Mouse (Mus musculus) midbrain, embryonic 16.5 days (tissue): Measurements from ENCODE around the gene Zbtb3. TPM values are rescaled to one million over a fixed set of nuclear protein-coding genes. Genes with fewer than 3 reads are reported as not detected.
A peak's percentile ranks its signal among the peaks of the same experiment; 100 is the strongest.
"Not testable (repeated sequence)": the region's sequence is repeated elsewhere in the genome, so short reads cannot be mapped to it uniquely, and the experiment has no call there.

Experiments
- ATAC-seq: fragments of 200-750 bp; cut with Nextera tagmentation; 2 replicates; pipeline ENCODE4 v1.8.0; 2017; ENCODE audit warnings: moderate TSS enrichment
- H3K27ac ChIP-seq: fragments of 300-500 bp; sonication (generic); 2 replicates; pipeline ENCODE4 v1.5.1; 2014; ENCODE audit warnings: mild to moderate bottlenecking, low read length, mixed read lengths
- H3K27me3 ChIP-seq: fragments of 300-500 bp; sonication (generic); 2 replicates; pipeline ENCODE4 v1.6.1; 2014; ENCODE audit warnings: low read depth, low read length, mixed read lengths; ENCODE audit not compliant: control insufficient read depth, insufficient read depth
- H3K36me3 ChIP-seq: fragments of 300-500 bp; sonication (generic); 2 replicates; pipeline ENCODE4 v1.6.1; 2014; ENCODE audit warnings: mild to moderate bottlenecking, low read length, moderate library complexity, mixed read lengths; ENCODE audit not compliant: control insufficient read depth, insufficient read depth
- H3K4me1 ChIP-seq: fragments of 300-500 bp; sonication (generic); 2 replicates; pipeline ENCODE4 v1.6.1; 2014; ENCODE audit warnings: mild to moderate bottlenecking, low read length, mixed read lengths; ENCODE audit not compliant: control insufficient read depth, insufficient read depth
- H3K4me2 ChIP-seq: fragments of 300-500 bp; sonication (generic); 2 replicates; pipeline ENCODE4 v1.6.1; 2014; ENCODE audit warnings: mild to moderate bottlenecking, low read length, mixed read lengths
- H3K4me3 ChIP-seq: fragments of 300-500 bp; sonication (generic); 2 replicates; pipeline ENCODE4 v1.5.1; 2014; ENCODE audit warnings: low read depth, mild to moderate bottlenecking, low read length, moderate library complexity, mixed read lengths
- H3K9ac ChIP-seq: fragments of 300-500 bp; sonication (generic); 2 replicates; pipeline ENCODE4 v1.6.1; 2014; ENCODE audit warnings: low read depth, low read length, mixed read lengths
- H3K9me3 ChIP-seq: fragments of 300-500 bp; sonication (generic); replicated peaks from 2 replicates; pipeline ENCODE4 v1.6.1; 2014; ENCODE audit warnings: mild to moderate bottlenecking, low read length, mixed read lengths; ENCODE audit not compliant: control insufficient read depth, poor library complexity, severe bottlenecking
- WGBS: fragments of 180-500 bp; shearing (Covaris S2); extraction: QIAGEN DNeasy Blood & Tissue Kit; methylation state at CpG from one replicate; pipeline ENCODE4 v1.1.7; 2014; 5-methylcytosine and 5-hydroxymethylcytosine counted together
- polyA plus RNA-seq: library from polyadenylated mRNA; unstranded; fragments of >200 nt; fragmentation: Nextera tagmentation; extraction: Ambion mirVana; gene quantifications from 2 replicates; pipeline ENCODE4 v1.2.1, GENCODE M21; 2015

Gene Zbtb3
- polyA plus RNA-seq, 1 experiment from 2014 or later: 7.6 TPM

DNA sequence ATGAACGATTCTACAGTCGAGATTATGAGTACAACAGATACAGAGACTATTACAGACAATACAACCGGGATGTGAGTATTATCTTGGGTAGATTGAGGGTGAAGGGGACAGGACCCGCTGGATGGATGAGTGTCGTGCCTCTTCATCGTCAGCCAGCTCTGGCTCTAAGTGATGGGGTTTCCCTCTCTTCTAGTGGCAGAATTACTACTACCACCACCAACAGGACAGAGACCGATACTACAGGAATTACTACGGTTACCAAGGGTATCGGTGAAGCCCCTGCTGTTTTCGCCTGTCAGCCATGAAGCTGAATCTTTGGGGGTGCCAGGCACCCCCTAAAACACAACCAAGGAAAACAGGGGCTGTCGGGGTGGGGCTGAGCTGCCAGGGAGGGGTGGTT lies 28.9 kb downstream of the Zbtb3 start:
- Histone ChIP-seq H3K27me3 (no peaks in the 10 kb centered on the region), H3K9ac (no peak overlapping the region), H3K36me3 (peaks cover 53% of the 10 kb centered on the region), H3K27ac (no peak overlapping the region), H3K9me3 (no peaks in the 10 kb centered on the region), H3K4me1 (no peaks in the 10 kb centered on the region), H3K4me2 (no peak overlapping the region), H3K4me3 (no peak overlapping the region)
- ATAC-seq: no peak
- WGBS: 77% methylated on average over 11 of the region's 11 CpGs

DNA sequence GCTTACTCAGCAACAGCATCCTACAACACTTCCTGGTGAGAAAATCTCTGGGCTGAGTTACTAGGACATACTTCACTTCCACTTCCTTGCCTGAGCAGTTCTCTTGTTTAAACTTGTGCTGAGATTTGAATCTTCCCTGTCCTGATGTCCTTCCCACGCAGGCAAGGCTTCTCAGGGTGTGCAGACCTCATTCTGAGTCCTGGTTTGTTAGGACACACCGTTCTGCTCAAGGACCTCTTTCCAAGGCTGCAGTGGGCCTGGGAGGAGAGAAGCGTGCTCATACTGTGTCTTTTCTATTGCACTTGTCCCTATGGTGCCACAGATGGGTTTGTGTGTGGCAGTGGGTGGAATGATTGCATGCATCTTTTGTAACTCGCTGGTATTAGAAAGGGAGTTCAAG lies 30.6 kb downstream of the Zbtb3 start:
- no peak for ATAC-seq
- WGBS: 92% methylated on average over 4 of the region's 4 CpGs

DNA sequence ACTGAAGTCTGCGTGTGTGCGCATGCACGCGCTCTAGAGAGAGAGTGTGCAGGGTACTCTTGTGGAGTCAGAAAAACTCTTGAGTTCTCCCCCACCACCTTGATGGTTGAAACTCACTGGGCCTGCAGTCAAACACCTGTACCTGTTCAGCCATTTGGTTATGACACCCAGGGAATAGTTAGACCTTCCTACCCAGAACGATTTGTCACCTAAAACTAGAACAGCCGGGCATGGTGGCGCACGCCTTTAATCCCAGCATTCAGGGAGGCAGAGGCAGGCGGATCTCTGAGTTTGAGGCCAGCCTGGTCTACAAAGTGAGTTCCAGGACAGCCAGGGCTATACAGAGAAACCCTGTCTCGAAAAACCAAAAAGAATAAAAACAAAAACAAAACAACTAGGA lies 34.0 kb downstream of the Zbtb3 start:
- not testable (repeated sequence) for H3K4me3 ChIP-seq

More for the DNA sequence above, 30.6 kb downstream of the Zbtb3 start:
- H3K27me3 ChIP-seq: no peaks in the 10 kb centered on the region
- no peak overlapping the region for H3K9ac ChIP-seq
- no peaks in the 10 kb centered on the region for H3K9me3 ChIP-seq
- no peak overlapping the region for H3K4me3 ChIP-seq
- H3K27ac ChIP-seq: no peak overlapping the region
- no peak overlapping the region for H3K4me2 ChIP-seq
- no peaks in the 10 kb centered on the region for H3K4me1 ChIP-seq
- H3K36me3 ChIP-seq: peaks cover 42% of the 10 kb centered on the region

DNA sequence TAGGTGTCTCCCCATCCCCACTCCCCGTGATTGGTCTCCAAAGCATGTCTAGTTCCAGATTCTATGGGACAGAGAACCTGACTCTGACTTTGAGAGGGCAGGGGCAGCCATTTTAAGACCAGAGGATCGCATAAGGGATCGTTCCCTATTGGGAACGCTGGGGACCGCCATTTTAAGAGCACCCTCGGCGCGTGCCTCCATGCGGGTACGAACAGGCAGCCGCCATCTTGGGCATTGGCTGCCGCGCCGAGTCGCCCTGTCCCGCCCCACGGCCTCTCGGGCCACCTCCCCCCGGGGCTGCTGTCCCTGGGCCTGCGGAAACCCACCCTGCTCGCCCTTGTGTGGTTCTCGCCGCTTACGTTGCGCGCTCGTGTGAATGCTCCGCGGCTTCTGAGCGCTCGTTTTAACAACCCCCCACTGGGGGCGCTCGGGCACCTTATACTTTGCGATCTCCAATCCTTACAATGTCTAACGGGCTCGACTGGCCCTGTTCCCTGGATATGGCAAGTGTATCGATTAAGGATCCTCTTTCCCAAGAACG lies 35.0 kb downstream of the Zbtb3 start, which contains the start of gene Bscl2:
Gene Bscl2, plus strand, starts transcription at position 217 of the 541 bp plus-strand sequence.
- under 1% methylated on average over 35 of the region's 38 CpGs for WGBS
- H3K4me3 ChIP-seq: peak within 1 kb of the TSS; percentile 67
- no peaks in the 10 kb centered on the region for H3K27me3 ChIP-seq
- H3K4me1 ChIP-seq: peaks cover 11% of the 10 kb centered on the region
- peak within 1 kb of the TSS; percentile 87 for H3K4me2 ChIP-seq
- peak within 1 kb of the TSS; percentile 92 for H3K9ac ChIP-seq
- ATAC-seq: peak; percentile 52
- no peaks in the 10 kb centered on the region for H3K9me3 ChIP-seq
- H3K36me3 ChIP-seq: peaks cover 18% of the 10 kb centered on the region
- H3K27ac ChIP-seq: peak within 1 kb of the TSS; percentile 95

More for the DNA sequence above, 34.0 kb downstream of the Zbtb3 start:
- H3K27me3 ChIP-seq, H3K4me1 ChIP-seq, H3K9ac ChIP-seq, H3K9me3 ChIP-seq, ATAC-seq: not testable (repeated sequence)
- Histone ChIP-seq H3K27ac (peak overlapping the region; percentile 0; the same call in 1 of the 2 replicates), H3K4me2 (peak overlapping the region; percentile 87), H3K36me3 (peaks cover 20% of the 10 kb centered on the region)
- 97% methylated on average over 10 of the region's 10 CpGs for WGBS

DNA sequence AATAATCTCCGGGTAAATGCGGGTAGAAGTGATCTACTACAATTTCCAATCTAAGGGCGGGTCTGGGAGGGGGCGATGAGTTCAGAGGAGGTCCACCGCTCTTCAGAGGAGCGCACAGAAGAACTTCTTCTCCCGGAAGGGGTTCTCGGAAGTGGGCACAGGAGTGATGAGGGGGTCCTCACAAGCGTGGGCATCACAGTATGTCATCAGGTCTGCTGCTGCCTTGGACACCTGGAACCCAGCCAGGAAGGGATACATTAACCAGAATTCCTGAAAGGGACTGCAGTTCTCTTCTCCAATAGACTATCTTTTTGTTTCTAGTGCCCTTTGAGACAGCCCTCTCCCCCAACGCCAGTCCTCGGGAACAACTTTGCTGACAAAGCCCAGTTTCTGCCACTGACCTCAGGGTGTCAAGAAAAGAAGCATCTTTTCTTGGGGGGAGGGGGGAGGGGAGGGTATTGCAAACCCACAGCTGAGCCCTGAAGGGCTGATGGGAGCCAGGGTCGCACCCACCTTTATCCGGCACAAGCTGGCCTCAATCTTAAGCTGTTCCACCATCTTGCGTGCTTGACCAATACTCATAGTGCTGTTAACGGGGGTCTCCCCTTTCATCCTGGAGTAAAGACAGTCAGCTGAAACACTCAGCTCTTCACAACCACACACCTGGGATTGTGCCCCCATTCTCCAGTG lies 35.8 kb downstream of the Zbtb3 start:
- 4% methylated on average over 15 of the region's 15 CpGs for WGBS
- Histone ChIP-seq H3K9me3 (no peaks in the 10 kb centered on the region), H3K36me3 (peaks cover 14% of the 10 kb centered on the region), H3K4me1 (peaks cover 11% of the 10 kb centered on the region), H3K27me3 (no peaks in the 10 kb centered on the region), H3K9ac (peak overlapping the region; percentile 92), H3K4me3 (peak overlapping the region; percentile 67), H3K4me2 (peak overlapping the region; percentile 87), H3K27ac (peak overlapping the region; percentile 95)
- ATAC-seq: 0 out of 2 replicates have a peak, but pooled peaks have one; percentile 15

DNA sequence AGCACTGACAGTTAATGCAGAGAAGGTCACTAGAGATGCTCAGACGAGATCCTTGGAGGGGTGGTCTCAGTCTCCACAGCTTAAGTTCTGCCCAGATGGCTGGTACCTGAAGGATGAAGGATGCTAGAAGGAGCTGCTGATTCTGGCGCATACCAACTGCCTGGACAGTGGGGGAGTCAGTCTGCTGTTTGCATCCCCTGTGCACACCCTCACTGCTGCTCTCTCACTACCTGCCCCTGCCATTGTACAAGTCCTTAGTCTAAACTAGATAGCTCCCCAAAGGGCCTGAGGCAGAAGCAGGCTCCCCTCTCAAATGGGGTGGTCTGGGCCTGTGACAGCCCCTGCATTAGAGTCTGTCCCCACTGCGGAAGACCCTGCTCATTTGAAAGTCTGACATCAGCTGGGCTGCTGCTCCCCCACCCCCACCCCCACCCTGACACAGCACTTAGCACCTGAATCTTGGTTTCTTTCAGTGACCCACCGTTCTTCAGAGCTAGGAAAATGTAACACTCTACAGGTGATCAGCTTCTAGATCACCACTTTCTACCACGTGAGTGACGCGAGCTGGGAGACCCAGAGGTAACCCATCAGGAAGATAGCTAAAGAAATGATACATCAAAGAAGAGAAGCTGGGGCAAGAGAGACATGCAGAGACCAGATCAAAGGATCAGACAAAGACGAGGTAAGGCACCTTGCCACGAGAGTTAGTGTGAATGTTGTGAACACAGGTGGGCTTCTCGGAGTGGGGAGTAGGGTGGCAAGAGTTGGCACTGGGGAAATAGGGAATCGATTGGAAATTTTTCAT lies 37.0 kb downstream of the Zbtb3 start, which contains the start of gene Gng3:
Gene Gng3, minus strand, starts transcription at position 92 of the 805 bp plus-strand sequence.
- 24% methylated on average over 11 of the region's 11 CpGs for WGBS
- peaks cover 11% of the 10 kb centered on the region for H3K4me1 ChIP-seq
- H3K36me3 ChIP-seq: peaks cover 11% of the 10 kb centered on the region
- H3K9me3 ChIP-seq: no peaks in the 10 kb centered on the region
- peak; percentile 93 for ATAC-seq
- H3K4me3 ChIP-seq: peak within 1 kb of the TSS; percentile 67
- H3K9ac ChIP-seq: peak within 1 kb of the TSS; percentile 92
- no peaks in the 10 kb centered on the region for H3K27me3 ChIP-seq
- H3K27ac ChIP-seq: peak within 1 kb of the TSS; percentile 95
- H3K4me2 ChIP-seq: peak within 1 kb of the TSS; percentile 87

DNA sequence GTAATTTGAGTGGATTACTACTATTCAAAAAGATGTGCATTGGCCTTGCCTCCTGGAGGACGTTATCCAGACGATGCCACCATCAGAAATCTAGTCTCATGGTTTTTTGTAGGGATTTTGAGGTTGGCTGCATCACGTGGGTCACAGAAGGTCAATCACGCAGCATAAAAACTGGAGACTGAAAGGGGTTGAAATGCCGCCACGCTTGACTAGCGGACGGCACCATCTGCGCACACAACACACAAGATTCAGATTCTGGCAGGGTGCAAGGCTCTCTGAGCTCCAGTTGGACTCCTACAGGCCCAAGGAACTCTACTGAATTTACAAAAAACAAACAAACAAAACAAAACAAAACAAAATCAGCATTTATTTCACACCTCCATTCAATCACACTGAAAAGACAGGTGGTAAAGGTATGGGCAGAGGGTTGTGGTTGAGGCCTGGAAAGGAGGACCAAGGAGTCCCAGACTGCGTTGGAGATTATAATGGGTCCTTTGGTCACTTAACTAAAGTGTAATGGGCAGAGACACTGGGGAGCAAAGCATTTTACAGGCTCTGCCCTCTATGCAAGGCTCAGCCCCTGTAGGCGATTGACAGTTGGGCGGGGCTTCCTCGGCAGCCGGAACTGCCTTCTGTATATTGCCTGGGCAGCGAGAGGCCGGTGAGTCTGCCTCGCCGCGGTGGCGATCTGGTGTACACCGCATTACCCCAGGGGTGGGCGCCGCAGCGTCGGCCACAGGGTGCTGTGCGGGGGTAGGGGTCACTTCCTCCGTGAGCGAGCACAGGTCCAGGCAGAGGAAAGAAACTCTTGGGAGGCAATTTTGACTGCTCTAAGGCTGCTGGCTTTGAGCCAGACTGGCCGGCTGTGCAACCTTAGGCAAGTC lies 37.8 kb downstream of the Zbtb3 start:
- Histone ChIP-seq H3K4me2 (peak overlapping the region; percentile 87), H3K4me1 (peaks cover 11% of the 10 kb centered on the region), H3K27ac (peak overlapping the region; percentile 95), H3K9me3 (no peaks in the 10 kb centered on the region), H3K4me3 (peak overlapping the region; percentile 67), H3K36me3 (peaks cover 5% of the 10 kb centered on the region), H3K9ac (peak overlapping the region; percentile 92), H3K27me3 (no peaks in the 10 kb centered on the region)
- ATAC-seq: peak; percentile 36
- WGBS: 10% methylated on average over 29 of the region's 29 CpGs

DNA sequence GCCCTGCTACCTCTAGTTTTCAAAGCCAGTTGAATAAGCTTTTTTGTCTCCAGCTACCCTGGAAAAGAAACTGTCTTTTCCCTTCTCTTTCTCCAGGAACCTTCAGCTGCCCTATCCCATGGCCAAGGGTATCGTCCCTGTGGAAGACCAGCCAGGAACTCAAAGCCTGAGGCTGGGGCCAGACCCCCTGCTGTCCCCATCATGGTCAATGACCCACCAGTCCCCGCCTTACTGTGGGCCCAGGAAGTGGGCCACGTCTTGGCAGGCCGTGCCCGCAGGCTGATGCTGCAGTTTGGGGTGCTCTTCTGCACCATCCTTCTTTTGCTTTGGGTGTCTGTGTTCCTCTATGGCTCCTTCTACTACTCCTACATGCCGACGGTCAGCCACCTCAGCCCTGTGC lies 38.7 kb downstream of the Zbtb3 start:
- Histone ChIP-seq H3K27me3 (no peaks in the 10 kb centered on the region), H3K4me2 (peak overlapping the region; percentile 87), H3K4me1 (peaks cover 11% of the 10 kb centered on the region), H3K36me3 (peaks cover 7% of the 10 kb centered on the region), H3K9ac (peak overlapping the region; percentile 92), H3K27ac (peak overlapping the region; percentile 95), H3K4me3 (peak overlapping the region; percentile 67), H3K9me3 (no peaks in the 10 kb centered on the region)
- no peak for ATAC-seq
- 91% methylated on average over 7 of the region's 7 CpGs for WGBS
